In the genomic region with DNA sequence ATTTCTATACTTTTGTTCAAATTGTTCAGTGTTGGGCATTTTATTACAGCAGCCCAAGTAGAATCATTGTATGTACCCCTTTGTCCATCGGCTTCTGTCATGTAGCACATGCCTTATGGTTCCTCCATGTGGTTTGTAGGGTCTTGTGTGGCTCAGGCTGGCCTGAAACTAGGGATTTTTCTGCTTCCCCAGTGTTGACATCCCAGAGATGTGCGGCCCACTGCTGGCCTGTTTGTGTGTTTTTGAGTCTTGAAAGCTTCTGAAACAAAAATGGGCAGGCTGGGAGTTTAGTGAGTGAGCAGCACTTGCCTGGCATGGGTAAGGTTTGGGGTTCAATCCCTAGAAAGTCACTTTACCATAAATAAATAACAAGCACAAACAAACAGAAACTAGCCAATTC, we compare ENCODE assay signal across 24 mouse cellular contexts. TPM values are rescaled to one million over a fixed set of nuclear protein-coding genes. Genes with fewer than 3 reads are reported as not detected.
"Had no signal": no experiment of that assay in that cellular context is flagged by ENCODE, and none has a peak within 500 bp of the region (broad histone marks: within the 10 kb centered on the region; RNA-seq: fewer than 3 reads in every experiment).

No protein-coding gene starts in this region.

- H3K4me1 ChIP-seq: neural tube, embryonic 13.5 days; neural tube, embryonic 15.5 days; stomach, embryonic 15.5 days had no signal

- H3K27ac ChIP-seq: neural tube, embryonic 13.5 days; neural tube, embryonic 15.5 days; stomach, embryonic 15.5 days; stomach, postnatal 0 days had no signal

- H3K4me2 ChIP-seq: neural tube, embryonic 13.5 days; neural tube, embryonic 15.5 days; stomach, embryonic 15.5 days had no signal

- H3K9ac ChIP-seq: neural tube, embryonic 13.5 days; neural tube, embryonic 15.5 days; stomach, embryonic 15.5 days had no signal

- H3K4me3 ChIP-seq: neural tube, embryonic 13.5 days; neural tube, embryonic 15.5 days; stomach, embryonic 15.5 days had no signal

- H3K27me3 ChIP-seq: neural tube, embryonic 13.5 days; neural tube, embryonic 15.5 days; stomach, embryonic 15.5 days had no signal

- H3K9me3 ChIP-seq: neural tube, embryonic 13.5 days; neural tube, embryonic 15.5 days; stomach, embryonic 15.5 days had no signal

- DNase-seq: retina, postnatal 1 day; right cerebral cortex, adult 18-20 months; right cerebral cortex, postnatal 14 days; right cerebral cortex, postnatal 25 days; right cerebral cortex, postnatal 4 days; spleen, adult 18-20 months; thymus, adult 18-20 months; thymus, adult 2 months; thymus, postnatal 14 days; thymus, postnatal 25 days; thymus, postnatal 36 days; thymus, postnatal 4 days had no signal

RNA-seq across cellular contexts. Expression of a gene that starts 19.2 kb away (rescaled TPM):
- total RNA-seq: neutrophil, adult 5-6 weeks had no signal
- polyA plus RNA-seq: neural tube, embryonic 13.5 days; neural tube, embryonic 14.5 days; neural tube, embryonic 15.5 days; small intestine, adult 2 months; spleen, adult 2 months; stomach, embryonic 14.5 days; stomach, embryonic 15.5 days; stomach, embryonic 16.5 days; stomach, postnatal 0 days; thymus, adult 2 months; thymus, postnatal 0 days; urinary bladder, adult 2 months had no signal

RNA-seq across cellular contexts. Expression of a gene that starts 42.6 kb away (rescaled TPM):
- total RNA-seq: neutrophil, adult 5-6 weeks had no signal
- polyA plus RNA-seq: neural tube, embryonic 13.5 days; neural tube, embryonic 14.5 days; neural tube, embryonic 15.5 days; small intestine, adult 2 months; spleen, adult 2 months; stomach, embryonic 14.5 days; stomach, embryonic 15.5 days; stomach, embryonic 16.5 days; stomach, postnatal 0 days; thymus, adult 2 months; thymus, postnatal 0 days; urinary bladder, adult 2 months had no signal
